Comparison of ENCODE assay signal across 8 mouse cellular contexts in the genomic region with DNA sequence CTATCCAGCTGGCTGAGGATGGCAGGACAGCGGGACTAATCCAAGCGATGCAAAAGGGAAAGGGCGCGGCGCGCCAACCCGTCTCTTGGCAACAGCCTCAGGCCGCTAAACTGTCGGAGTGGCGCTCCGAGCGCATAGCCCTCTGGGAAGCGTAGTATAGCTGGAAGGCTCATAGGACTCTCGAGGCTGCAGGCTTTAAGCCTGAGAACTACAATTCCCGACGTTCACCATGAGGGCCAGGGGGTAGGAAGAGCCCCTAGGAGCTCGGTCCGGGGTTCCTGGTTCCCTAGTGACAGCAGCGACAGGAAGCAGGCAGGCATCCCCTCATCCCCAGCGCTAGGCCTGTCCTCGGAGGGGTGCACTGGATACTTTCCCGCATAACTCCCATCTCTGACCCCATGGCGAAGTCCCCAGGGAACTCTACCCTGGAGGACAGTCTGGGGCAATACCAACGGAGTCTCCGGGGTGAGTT. TPM values are rescaled to one million over a fixed set of nuclear protein-coding genes. Genes with fewer than 3 reads are reported as not detected.
A peak's percentile ranks its signal among the peaks of the same experiment; 100 is the strongest.
DNase-seq lines count a peak whose midpoint lies in the region; ATAC-seq and TF ChIP-seq lines count a peak whose summit lies in the region.

Gene Sdccag8, plus strand, starts transcription at position 70 of the 472 bp plus-strand sequence.

- TF ChIP-seq POLR2A in MEL (IDR thresholded peaks at IDR 0.05; ENCODE audit: control insufficient read depth in 1 of 2, insufficient read depth in 1 of 2, low read depth in 1 of 2, low read length in 2 of 2, poor library complexity in 1 of 2): peak in 1 of 2 experiments; percentile 63; a peak in 1 of 4 replicates
- TF ChIP-seq POLR2A in cerebellum, adult 2 months (IDR thresholded peaks at IDR 0.05; ENCODE audit: borderline replicate concordance, insufficient read depth, low read length): peak; percentile 53; the same call in 1 of the 2 replicates

- peak; percentile 98 for DNase-seq in MEL (ENCODE audit: low read depth, low spot score)
- DNase-seq in cerebellum, adult 2 months: peak; percentile 91 to 96
- DNase-seq in forebrain, postnatal 0 days: peak; percentile 96
- DNase-seq in layer of hippocampus, adult 9-10 months (ENCODE audit: low spot score): peak; percentile 91
- DNase-seq in ovary, postnatal 10 days (ENCODE audit: low spot score): peak; percentile 71
- peak; percentile 88 to 91 for DNase-seq in thymus, postnatal 10 days (ENCODE audit: low spot score in 2 of 2)

- peaks cover 27% of the 10 kb centered on the region for H3K79me2 ChIP-seq in MEL (ENCODE audit: control insufficient read depth, insufficient read depth, low read length, poor library complexity)

- no peak for TF ChIP-seq RAD21 in MEL (IDR thresholded peaks at IDR 0.05; ENCODE audit: low read depth, low read length)

- H3K4me2 ChIP-seq in forebrain, postnatal 0 days (ENCODE audit: low read depth): peak within 1 kb of the TSS; percentile 68
- H3K4me2 ChIP-seq in lung, embryonic 16.5 days (ENCODE audit: low read depth, low read length): peak within 1 kb of the TSS; percentile 76

- peaks cover 0 to 4% of the 10 kb centered on the region in 2 experiments; a peak in 1 of 4 replicates for H3K4me1 ChIP-seq in MEL (ENCODE audit: control insufficient read depth in 1 of 2, insufficient read depth in 2 of 2, low read length in 2 of 2)
- H3K4me1 ChIP-seq in cerebellum, adult 2 months (ENCODE audit: control insufficient read depth, insufficient read depth, low read length): no peaks in the 10 kb centered on the region
- peaks cover 7% of the 10 kb centered on the region for H3K4me1 ChIP-seq in forebrain, postnatal 0 days (ENCODE audit: insufficient read depth)
- peaks cover 15% of the 10 kb centered on the region; the same call in 1 of the 2 replicates for H3K4me1 ChIP-seq in lung, embryonic 16.5 days (replicated peaks; ENCODE audit: control insufficient read depth, insufficient read depth, low read length)

- under 1% methylated on average over 25 of the region's 25 CpGs for WGBS in cerebellum, adult 2 months
- under 1% methylated on average over 25 of the region's 25 CpGs for WGBS in forebrain, postnatal 0 days
- WGBS in lung, embryonic 16.5 days: 0% methylated on average over 25 of the region's 25 CpGs

- H3K9ac ChIP-seq in MEL (ENCODE audit: control insufficient read depth, low read depth, low read length, poor library complexity, severe bottlenecking): peak within 1 kb of the TSS; percentile 93
- H3K9ac ChIP-seq in forebrain, postnatal 0 days: peak within 1 kb of the TSS; percentile 98
- peak within 1 kb of the TSS; percentile 90 for H3K9ac ChIP-seq in lung, embryonic 16.5 days (ENCODE audit: low read length)

- no peak for TF ChIP-seq CTCF in MEL (IDR thresholded peaks at IDR 0.05 in 2 of 3, conservative IDR thresholded peaks at IDR 0.05 in 1 of 3; ENCODE audit: control insufficient read depth in 1 of 3, insufficient read depth in 1 of 3, low read depth in 2 of 3, low read length in 3 of 3, poor library complexity in 1 of 3, severe bottlenecking in 1 of 3)
- TF ChIP-seq CTCF in cerebellum, adult 2 months (IDR thresholded peaks at IDR 0.05; ENCODE audit: borderline replicate concordance, insufficient read depth, low read depth, low read length): no peak
- TF ChIP-seq CTCF in forebrain, postnatal 0 days (IDR thresholded peaks at IDR 0.05; ENCODE audit: low read depth): no peak; the same call in 1 of the 2 replicates

- ATAC-seq in forebrain, postnatal 0 days: peak; percentile 95
- ATAC-seq in hematopoietic stem cell, adult 5-6 weeks (replicated peaks in 1 of 2; ENCODE audit: insufficient read depth in 1 of 2, low FRiP score in 2 of 2, low TSS enrichment in 1 of 2, low read depth in 1 of 2, poor library complexity in 2 of 2, severe bottlenecking in 2 of 2): peak; percentile 92 to 94
- ATAC-seq in lung, embryonic 16.5 days (ENCODE audit: low read depth): peak; percentile 96

- peak within 1 kb of the TSS; percentile 79 to 88 for H3K4me3 ChIP-seq in MEL (ENCODE audit: control insufficient read depth in 1 of 2, insufficient read depth in 1 of 2, low read depth in 2 of 2, low read length in 2 of 2)
- H3K4me3 ChIP-seq in cerebellum, adult 2 months (replicated peaks; ENCODE audit: insufficient read depth, low read depth, low read length): peak within 1 kb of the TSS; percentile 90
- peak within 1 kb of the TSS; percentile 89 for H3K4me3 ChIP-seq in forebrain, postnatal 0 days (ENCODE audit: low read depth, low read length)
- peak within 1 kb of the TSS; percentile 92 for H3K4me3 ChIP-seq in lung, embryonic 16.5 days (ENCODE audit: low read length)

- H3K27me3 ChIP-seq in MEL (ENCODE audit: control insufficient read depth in 1 of 2, insufficient read depth in 2 of 2, low read length in 2 of 2): no peaks in the 10 kb centered on the region
- H3K27me3 ChIP-seq in cerebellum, adult 2 months (ENCODE audit: control insufficient read depth, insufficient read depth, low read length): no peaks in the 10 kb centered on the region
- H3K27me3 ChIP-seq in forebrain, postnatal 0 days (ENCODE audit: insufficient read depth, low read length): no peaks in the 10 kb centered on the region
- no peaks in the 10 kb centered on the region for H3K27me3 ChIP-seq in lung, embryonic 16.5 days (ENCODE audit: control insufficient read depth, insufficient read depth, low read depth, low read length)

- H3K9me3 ChIP-seq in MEL (replicated peaks; ENCODE audit: insufficient read depth, low read length): no peaks in the 10 kb centered on the region
- no peaks in the 10 kb centered on the region for H3K9me3 ChIP-seq in forebrain, postnatal 0 days (ENCODE audit: low read length)
- no peaks in the 10 kb centered on the region for H3K9me3 ChIP-seq in lung, embryonic 16.5 days (ENCODE audit: control insufficient read depth, low read length)

- peak within 1 kb of the TSS; percentile 98 for H3K27ac ChIP-seq in MEL (ENCODE audit: control insufficient read depth, low read depth, low read length)
- H3K27ac ChIP-seq in cerebellum, adult 2 months (ENCODE audit: insufficient read depth, low read length): peak within 1 kb of the TSS; percentile 95
- H3K27ac ChIP-seq in forebrain, postnatal 0 days (ENCODE audit: low read depth, low read length): peak within 1 kb of the TSS; percentile 100
- H3K27ac ChIP-seq in lung, embryonic 16.5 days (ENCODE audit: low read length): peak within 1 kb of the TSS; percentile 90

- peaks cover 0 to 19% of the 10 kb centered on the region in 2 experiments; a peak in 2 of 4 replicates for H3K36me3 ChIP-seq in MEL (ENCODE audit: control insufficient read depth in 1 of 2, insufficient read depth in 2 of 2, low read length in 2 of 2)
- H3K36me3 ChIP-seq in forebrain, postnatal 0 days (ENCODE audit: insufficient read depth): no peaks in the 10 kb centered on the region
- no peaks in the 10 kb centered on the region for H3K36me3 ChIP-seq in lung, embryonic 16.5 days (ENCODE audit: control insufficient read depth, insufficient read depth, low read length)

- no peak for TF ChIP-seq EP300 in MEL (IDR thresholded peaks at IDR 0.05; ENCODE audit: low read depth in 1 of 2, low read length in 2 of 2)

TF ChIP-seq in MEL, 35 proteins besides CTCF, POLR2A, EP300 and RAD21:
- TF ChIP-seq ELF1 (IDR thresholded peaks at IDR 0.05; ENCODE audit: low read depth, low read length): peak; percentile 96
- 0 out of 2 replicates have a peak, but pooled peaks have one; percentile 39 for TF ChIP-seq MYC (IDR thresholded peaks at IDR 0.05; ENCODE audit: low read depth, low read length)
- peak; percentile 55 for TF ChIP-seq NELFE (IDR thresholded peaks at IDR 0.05; ENCODE audit: low read depth, low read length)
- peak; percentile 92 for TF ChIP-seq HCFC1 (IDR thresholded peaks at IDR 0.05; ENCODE audit: low read depth, low read length)
- no peak for TF ChIP-seq USF1 (IDR thresholded peaks at IDR 0.05; ENCODE audit: low read depth, low read length)
- TF ChIP-seq ZNF384 (IDR thresholded peaks at IDR 0.05; ENCODE audit: low read depth, low read length): no peak
- no peak for TF ChIP-seq SMC3 (IDR thresholded peaks at IDR 0.05; ENCODE audit: low read depth, low read length)
- peak; percentile 92 for TF ChIP-seq MYB (IDR thresholded peaks at IDR 0.05; ENCODE audit: low read depth, low read length)
- TF ChIP-seq E2F4 (IDR thresholded peaks at IDR 0.05; ENCODE audit: borderline replicate concordance, low read depth, low read length): peak; percentile 45
- peak; percentile 91 for TF ChIP-seq SIN3A (IDR thresholded peaks at IDR 0.05; ENCODE audit: low read length)
- peak; percentile 88 for TF ChIP-seq KAT2A (conservative IDR thresholded peaks at IDR 0.05; ENCODE audit: low read depth, low read length)
- TF ChIP-seq POLR2AphosphoS2 (IDR thresholded peaks at IDR 0.05; ENCODE audit: low read length): no peak
- peak; percentile 88 for TF ChIP-seq MAZ (IDR thresholded peaks at IDR 0.05; ENCODE audit: low read depth, low read length)
- 0 out of 2 replicates have a peak, but pooled peaks have one; percentile 30 for TF ChIP-seq NRF1 (IDR thresholded peaks at IDR 0.05; ENCODE audit: insufficient read depth, low read depth, low read length, poor library complexity, severe bottlenecking)
- no peak for TF ChIP-seq ZMIZ1 (IDR thresholded peaks at IDR 0.05; ENCODE audit: low read depth, low read length)

RNA-seq across cellular contexts. Expression of gene Sdccag8, which starts in this region (rescaled TPM):
- total RNA-seq in MEL (2012; rRNA removed): 4.6 and 4.9 TPM in 2 replicates
- 1 to 10 TPM in 1 of 2 experiments, not detected in 1; 7.8 TPM for polyA plus RNA-seq in MEL (2012; ENCODE audit: insufficient read depth in 1 of 2, insufficient read length in 2 of 2, low read depth in 1 of 2, low replicate concordance in 2 of 2, missing spikeins in 1 of 2)
- 11.7 and 12.8 TPM in 2 replicates for polyA plus RNA-seq in cerebellum, adult 2 months (2012; rRNA removed)
- total RNA-seq in forebrain, postnatal 0 days (2014; rRNA removed): 14.0 and 15.7 TPM in 2 replicates
- 32.8 and 33.6 TPM in 2 replicates for polyA plus RNA-seq in forebrain, postnatal 0 days (2015; fragmentation: Nextera tagmentation; extraction: Ambion mirVana)
- total RNA-seq in hematopoietic stem cell, adult 5-6 weeks (2017): 36.5 and 38.8 TPM in 2 replicates
- polyA plus RNA-seq in lung, embryonic 16.5 days (2015; fragmentation: Nextera tagmentation; extraction: Ambion mirVana): 16.9 TPM in 2 replicates

Comparison
In these comparisons a context has a peak if more than half of its experiments do, and no peak if none do; other contexts are left out.
1. Peak in every context shown above with its lines: DNase-seq, ATAC-seq, H3K4me3 ChIP-seq and H3K27ac ChIP-seq.